Mouse (Mus musculus) CH12.LX (cell line): ENCODE measurements around the gene Thrb. TPM values are rescaled to one million over a fixed set of nuclear protein-coding genes. Genes with fewer than 3 reads are reported as not detected.

Source experiments
- DNase-seq: peaks from one replicate; pipeline ENCODE4 v3.0.0-alpha.2; 2013; ENCODE audit errors: extremely low read depth
- H3K27ac ChIP-seq: 2 replicates; pipeline ENCODE4 v1.5.1; 2012; ENCODE audit warnings: low read depth, mild to moderate bottlenecking, control low read depth, moderate library complexity; ENCODE audit not compliant: insufficient read depth
- H3K27me3 ChIP-seq: replicated peaks from 2 replicates; pipeline ENCODE3; 2012; ENCODE audit warnings: inconsistent platforms
- H3K36me3 ChIP-seq, 2 experiments: replicated peaks in 1 of 2; 2 replicates each; pipeline versions ENCODE3 to v1.6.1; 2012; ENCODE audit warnings: inconsistent platforms in 1 of 2, low read length in 1 of 2, mild to moderate bottlenecking in 1 of 2, mixed read lengths in 1 of 2, moderate library complexity in 1 of 2; ENCODE audit not compliant: control insufficient read depth in 1 of 2, insufficient read depth in 1 of 2
- H3K4me1 ChIP-seq, 2 experiments: 2 replicates each; pipeline ENCODE4 v1.6.1; 2012; ENCODE audit warnings: inconsistent platforms in 1 of 2, moderate library complexity in 1 of 2; ENCODE audit not compliant: insufficient read depth in 2 of 2, control insufficient read depth in 1 of 2
- H3K4me2 ChIP-seq: 2 replicates; pipeline ENCODE4 v1.6.1; 2012; ENCODE audit warnings: low read depth, mild to moderate bottlenecking, control low read depth; ENCODE audit not compliant: poor library complexity, insufficient read depth, severe bottlenecking
- H3K4me3 ChIP-seq, 3 experiments: fragments of 150-350 bp in 1 of 3; sonication (generic) in 1 of 3; replicated peaks in 1 of 3; 2 replicates each; pipeline versions ENCODE3 to v1.5.1; 2011 to 2012; ENCODE audit warnings: low read depth in 2 of 3, low read length in 2 of 3, mild to moderate bottlenecking in 2 of 3, moderate library complexity in 2 of 3, control low read depth in 1 of 3, improper control_type of control experiment in 1 of 3, inconsistent platforms in 1 of 3, mixed read lengths in 1 of 3; ENCODE audit not compliant: poor library complexity in 1 of 3
- H3K79me2 ChIP-seq: replicated peaks from 2 replicates; pipeline ENCODE4 v1.6.1; 2012; ENCODE audit warnings: mild to moderate bottlenecking, moderate library complexity; ENCODE audit not compliant: control insufficient read depth, poor library complexity, insufficient read depth, severe bottlenecking; ENCODE audit errors: extremely low read depth
- H3K9ac ChIP-seq: 2 replicates; pipeline ENCODE4 v1.6.1; 2012; ENCODE audit warnings: low read depth, mild to moderate bottlenecking, control low read depth, moderate library complexity; ENCODE audit not compliant: insufficient read depth
- H3K9me3 ChIP-seq: replicated peaks from 2 replicates; pipeline ENCODE3; 2012; ENCODE audit warnings: low read length, inconsistent platforms, mixed read lengths
- CHD1 ChIP-seq: IDR thresholded peaks from 2 replicates; pipeline ENCODE4 v1.6.1; 2012; ENCODE audit warnings: low read depth, low read length, improper control_type of control experiment, inconsistent platforms
- CHD2 ChIP-seq: IDR thresholded peaks from 2 replicates; pipeline ENCODE4 v1.6.1; 2011; ENCODE audit warnings: low read length, improper control_type of control experiment
- E2F4 ChIP-seq: IDR thresholded peaks from 2 replicates; pipeline ENCODE4 v1.6.1; 2011; ENCODE audit warnings: low read depth, low read length, improper control_type of control experiment; ENCODE audit not compliant: insufficient replicate concordance
- ELF1 ChIP-seq: IDR thresholded peaks from 2 replicates; pipeline ENCODE4 v1.6.1; 2014; ENCODE audit warnings: low read depth, mild to moderate bottlenecking, inconsistent platforms, low read length, improper control_type of control experiment
- EP300 ChIP-seq: IDR thresholded peaks from 2 replicates; pipeline ENCODE4 v1.6.1; 2011; ENCODE audit warnings: low read length, improper control_type of control experiment
- JUN ChIP-seq: IDR thresholded peaks from 2 replicates; pipeline ENCODE4 v1.6.1; 2011; ENCODE audit warnings: low read depth, mild to moderate bottlenecking, low read length, improper control_type of control experiment, moderate library complexity; ENCODE audit not compliant: insufficient read depth
- MEF2A ChIP-seq: IDR thresholded peaks from 2 replicates; pipeline ENCODE4 v1.6.1; 2014; ENCODE audit warnings: low read depth, mild to moderate bottlenecking, inconsistent platforms, low read length, improper control_type of control experiment, borderline replicate concordance
- MYC ChIP-seq: IDR thresholded peaks from 2 replicates; pipeline ENCODE4 v1.6.1; 2011; ENCODE audit warnings: low read depth, mild to moderate bottlenecking, improper control_type of control experiment, low read length
- NELFE ChIP-seq: IDR thresholded peaks from 2 replicates; pipeline ENCODE4 v1.6.1; 2011; ENCODE audit warnings: low read depth, low read length, improper control_type of control experiment
- POLR2AphosphoS2 ChIP-seq: IDR thresholded peaks from 2 replicates; pipeline ENCODE4 v1.6.1; 2011; ENCODE audit warnings: low read depth, low read length, improper control_type of control experiment
- RAD21 ChIP-seq: IDR thresholded peaks from 2 replicates; pipeline ENCODE4 v1.6.1; 2011; ENCODE audit warnings: low read depth, mild to moderate bottlenecking, low read length, improper control_type of control experiment, moderate library complexity
- RCOR1 ChIP-seq: conservative IDR thresholded peaks from 2 replicates; pipeline ENCODE4 v1.6.1; 2012; ENCODE audit warnings: low read depth, mild to moderate bottlenecking, inconsistent platforms, low read length, improper control_type of control experiment
- SMC3 ChIP-seq: IDR thresholded peaks from 2 replicates; pipeline ENCODE4 v1.6.1; 2011; ENCODE audit warnings: low read depth, low read length, improper control_type of control experiment
- TBP ChIP-seq: conservative IDR thresholded peaks from 2 replicates; pipeline ENCODE4 v1.6.1; 2011; ENCODE audit warnings: low read depth, low read length, improper control_type of control experiment
- TCF12 ChIP-seq: IDR thresholded peaks from 2 replicates; pipeline ENCODE4 v1.6.1; 2014; ENCODE audit warnings: low read depth, mild to moderate bottlenecking, inconsistent platforms, low read length, improper control_type of control experiment
- USF1 ChIP-seq: IDR thresholded peaks from 2 replicates; pipeline ENCODE4 v1.6.1; 2014; ENCODE audit warnings: low read depth, mild to moderate bottlenecking, inconsistent platforms, low read length, improper control_type of control experiment
- ZC3H11A ChIP-seq: IDR thresholded peaks from 2 replicates; pipeline ENCODE4 v1.6.1; 2012; ENCODE audit warnings: low read depth, mild to moderate bottlenecking, inconsistent platforms, low read length, improper control_type of control experiment
- ZNF384 ChIP-seq: IDR thresholded peaks from 2 replicates; pipeline ENCODE4 v1.6.1; 2012; ENCODE audit warnings: low read depth, low read length, improper control_type of control experiment, inconsistent platforms
- dilution Hi-C: fragments of 300-500 bp; cut with MboI; formaldehyde crosslinking; loops from 2 replicates; pipeline ENCODE4 v1.14.3; 2020; ENCODE audit warnings: low sequenced_read_pairs; ENCODE audit not compliant: extremely low pct_unique_long_range_greater_than_20kb, extremely low pct_ligation_motif_present
- in situ Hi-C: fragments of 300-500 bp; cut with MboI; formaldehyde crosslinking; loops from 3 replicates; pipeline ENCODE4 v1.14.3; 2019; ENCODE audit warnings: low sequenced_read_pairs, low pct_ligation_motif_present, low pct_unique_long_range_greater_than_20kb, mixed read lengths
- polyA plus RNA-seq: library from polyadenylated mRNA; unstranded; fragments of >175 nt; gene quantifications from 2 replicates; pipeline ENCODE4 v1.2.1, GENCODE M21; 2012; ENCODE audit warnings: low read depth; ENCODE audit not compliant: insufficient read length
- total RNA-seq, 2 experiments: library from RNA; depleted of rRNA; stranded (reverse); fragments of 300-350 nt in 1 of 2; fragments of >200 nt in 1 of 2; gene quantifications; 2 replicates each; pipeline ENCODE4 v1.2.3; 2012 to 2014

Gene Thrb
- total and polyA plus RNA-seq, 3 experiments, result 0.56 to 1.6 (median 0.60) TPM

- dilution Hi-C loops (no loop called here), in situ Hi-C loops (no loop called here)
These were observed 330.1 kb downstream of the Thrb start for GRCm38 (mm10) chr14:17990186-17990585.

DNA sequence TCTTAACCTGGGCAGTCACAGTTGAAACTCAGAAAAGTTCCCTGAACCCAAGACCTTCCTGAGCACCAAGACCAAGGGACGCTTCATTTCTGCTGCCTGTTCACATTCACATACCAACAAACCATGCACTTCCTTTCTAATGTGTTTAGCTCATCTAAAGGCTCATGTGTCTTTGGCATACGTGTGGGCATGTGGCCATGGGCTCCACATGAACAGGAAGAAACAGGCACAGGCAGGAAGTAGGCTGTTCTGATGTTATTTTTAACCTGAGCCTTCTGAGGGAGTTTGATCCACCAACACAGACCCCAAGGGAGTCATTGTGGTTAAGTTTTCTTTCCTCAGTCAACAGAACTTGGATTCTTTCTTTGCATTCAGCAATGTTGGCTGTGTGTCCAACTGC, 341.8 kb downstream of the Thrb start:
- no peaks in the 10 kb centered on the region for H3K79me2 ChIP-seq
- dilution Hi-C loops, result no loop called here
- H3K36me3 ChIP-seq, result no peaks in the 10 kb centered on the region
- in situ Hi-C loops, result no loop called here
- no peak overlapping the region for H3K9ac ChIP-seq
- H3K9me3 ChIP-seq, result no peaks in the 10 kb centered on the region
- DNase-seq, result no peak
- H3K4me3 ChIP-seq, result no peak overlapping the region
- TF ChIP-seq TCF12 (no peak), CHD1 (no peak), MEF2A (0 out of 2 replicates have a peak, but pooled peaks have one; percentile 15), CHD2 (no peak), NELFE (no peak), JUN (no peak), RCOR1 (no peak), ZNF384 (no peak)
- TF ChIP-seq, all 38 proteins: peak for 1
- Histone ChIP-seq H3K27me3 (no peaks in the 10 kb centered on the region), H3K4me1 (peaks cover 3 to 12% of the 10 kb centered on the region in 2 experiments), H3K4me2 (peak overlapping the region; percentile 23; the same call in 1 of the 2 replicates), H3K27ac (no peak overlapping the region)

More at GRCm38 (mm10) chr14:17990186-17990585, 330.1 kb downstream of the Thrb start:
- Histone ChIP-seq H3K27ac (no peak overlapping the region), H3K4me2 (no peak overlapping the region), H3K36me3 (no peaks in the 10 kb centered on the region), H3K4me1 (peaks cover 0 to 8% of the 10 kb centered on the region in 2 experiments; a peak in 2 of 4 replicates), H3K9me3 (no peaks in the 10 kb centered on the region), H3K9ac (no peak overlapping the region), H3K79me2 (no peaks in the 10 kb centered on the region), H3K4me3 (no peak overlapping the region), H3K27me3 (no peaks in the 10 kb centered on the region)
- no peak for DNase-seq
- TF ChIP-seq RCOR1 (no peak), ZC3H11A (no peak), CHD2 (no peak), ZNF384 (no peak), USF1 (no peak), JUN (no peak), E2F4 (no peak), MYC (no peak), ELF1 (no peak), RAD21 (no peak), TBP (no peak), POLR2AphosphoS2 (no peak), NELFE (no peak), EP300 (no peak), SMC3 (no peak)
